Mouse (Mus musculus): Measurements from ENCODE around the gene Tnrc6c.

DNA sequence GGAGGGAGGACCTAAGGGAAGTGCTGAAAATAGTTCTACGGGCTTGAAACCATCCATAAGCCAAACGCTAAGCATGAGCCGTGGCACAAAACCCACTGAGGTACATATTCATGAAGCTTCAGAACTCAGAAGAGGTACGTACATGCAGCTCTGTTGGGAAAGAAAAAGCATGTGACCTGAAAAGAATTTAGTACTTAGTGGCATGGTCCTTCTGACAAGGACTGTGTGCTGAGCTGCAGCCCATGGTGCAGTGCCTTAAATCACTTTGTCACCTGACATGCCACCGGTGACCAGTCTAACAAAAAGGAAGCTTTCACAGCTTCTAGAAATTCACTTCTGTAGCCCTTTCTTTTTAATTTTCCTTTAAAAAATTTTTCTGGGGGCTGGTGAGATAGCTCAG, 40.0 kb downstream of the Tnrc6c start:
- no peak for TF ChIP-seq CTCF (conservative IDR thresholded peaks at IDR 0.05; ENCODE audit: low read length)
- TF ChIP-seq NANOG (IDR thresholded peaks at IDR 0.05; ENCODE audit: borderline replicate concordance, low read length): no peak
- TF ChIP-seq POU5F1 (IDR thresholded peaks at IDR 0.05; ENCODE audit: borderline replicate concordance, low read length): no peak
